Mouse (Mus musculus) thymus, adult 2 months (tissue): ENCODE data around the gene Ssh2.

Experiments used
- CTCF ChIP-seq: fragments of 200-500 bp; IDR thresholded peaks from 2 replicates; pipeline ENCODE4 v1.5.1; 2012; ENCODE audit warnings: mild to moderate bottlenecking, control low read depth, low read length, moderate library complexity, borderline replicate concordance; ENCODE audit not compliant: control insufficient read depth, poor library complexity, insufficient read depth; ENCODE audit errors: extremely low read depth
- POLR2A ChIP-seq: fragments of 200-500 bp; IDR thresholded peaks from 2 replicates; pipeline ENCODE4 v1.6.1; 2012; ENCODE audit warnings: mild to moderate bottlenecking, low read length, control low read depth, moderate library complexity; ENCODE audit not compliant: control insufficient read depth, poor library complexity, insufficient read depth; ENCODE audit errors: extremely low read depth

- no peak for TF ChIP-seq POLR2A
- no peak for TF ChIP-seq CTCF
Observed at GRCm38 (mm10) chr11:77494344-77494676, 278.2 kb downstream of the Ssh2 start.
